Mouse (Mus musculus): Measurements from ENCODE around the gene Gm17657. TPM values are rescaled to one million over a fixed set of nuclear protein-coding genes. Genes with fewer than 3 reads are reported as not detected.
"Not testable (repeated sequence)": the region's sequence is repeated elsewhere in the genome, so short reads cannot be mapped to it uniquely, and the experiment has no call there.

The Gm17657 gene
- polyA plus RNA-seq, 1 experiment from 2014 or later = not detected

GRCm38 (mm10) chr17:29500243-29500740 lies 49.1 kb downstream of the Gm17657 start:
- Histone ChIP-seq H3K27ac (no peak overlapping the region), H3K27me3 (no peaks in the 10 kb centered on the region), H3K36me3 (no peaks in the 10 kb centered on the region), H3K4me1 (replicated peaks) (peaks cover 8% of the 10 kb centered on the region), H3K4me2 (no peak overlapping the region; the same call in 1 of the 2 replicates), H3K9me3 (replicated peaks) (no peaks in the 10 kb centered on the region), H3K4me3 (no peak overlapping the region), H3K9ac (no peak overlapping the region)
- WGBS = 79% methylated on average over 7 of the region's 7 CpGs
- ATAC-seq (replicated peaks; ENCODE audit: insufficient number of reproducible peaks, insufficient read depth, low FRiP score, low read depth) = no peak

- Histone ChIP-seq H3K36me3 (peaks cover 5% of the 10 kb centered on the region), H3K9ac (no peak overlapping the region), H3K9me3 (replicated peaks) (no peaks in the 10 kb centered on the region), H3K27me3 (no peaks in the 10 kb centered on the region), H3K4me1 (replicated peaks) (peaks cover 11% of the 10 kb centered on the region), H3K27ac (no peak overlapping the region), H3K4me3 (no peak overlapping the region), H3K4me2 (no peak overlapping the region)
- ATAC-seq (replicated peaks; ENCODE audit: insufficient number of reproducible peaks, insufficient read depth, low FRiP score, low read depth) = no peak
- 70% methylated on average over 6 of the region's 6 CpGs for WGBS
These were observed 49.9 kb downstream of the Gm17657 start for GRCm38 (mm10) chr17:29499511-29499910.

GRCm38 (mm10) chr17:29498952-29499351 lies 50.5 kb downstream of the Gm17657 start:
- ATAC-seq (replicated peaks; ENCODE audit: insufficient number of reproducible peaks, insufficient read depth, low FRiP score, low read depth); H3K36me3 ChIP-seq; H3K4me2 ChIP-seq; H3K9ac ChIP-seq; H3K4me3 ChIP-seq; H3K27ac ChIP-seq; H3K27me3 ChIP-seq; H3K9me3 ChIP-seq (replicated peaks): not testable (repeated sequence)
- peaks cover 12% of the 10 kb centered on the region for H3K4me1 ChIP-seq (replicated peaks)
- WGBS = 96% methylated on average over 2 of the region's 2 CpGs

- Histone ChIP-seq H3K4me3 (no peak overlapping the region), H3K27me3 (no peaks in the 10 kb centered on the region), H3K4me2 (no peak overlapping the region), H3K9me3 (replicated peaks) (no peaks in the 10 kb centered on the region), H3K4me1 (replicated peaks) (peaks cover 15% of the 10 kb centered on the region), H3K36me3 (peaks cover 15% of the 10 kb centered on the region), H3K9ac (no peak overlapping the region), H3K27ac (0 out of 2 replicates have a peak overlapping the region, but pooled peaks have one; percentile 27)
- WGBS = 31% methylated on average over 4 of the region's 4 CpGs
- no peak for ATAC-seq (replicated peaks; ENCODE audit: insufficient number of reproducible peaks, insufficient read depth, low FRiP score, low read depth)
These were observed 51.4 kb downstream of the Gm17657 start for GRCm38 (mm10) chr17:29498028-29498427.

GRCm38 (mm10) chr17:29497481-29497880 lies 52.0 kb downstream of the Gm17657 start:
- H3K4me1 ChIP-seq (replicated peaks) = peaks cover 12% of the 10 kb centered on the region
- H3K36me3 ChIP-seq = peaks cover 15% of the 10 kb centered on the region
- H3K27ac ChIP-seq; H3K9ac ChIP-seq; H3K27me3 ChIP-seq; H3K4me3 ChIP-seq; H3K4me2 ChIP-seq; ATAC-seq (replicated peaks; ENCODE audit: insufficient number of reproducible peaks, insufficient read depth, low FRiP score, low read depth); H3K9me3 ChIP-seq (replicated peaks): not testable (repeated sequence)
- WGBS = 60% methylated on average over 1 of the region's 1 CpGs

- Histone ChIP-seq H3K9me3 (replicated peaks) (no peaks in the 10 kb centered on the region), H3K27me3 (no peaks in the 10 kb centered on the region), H3K4me2 (no peak overlapping the region), H3K4me1 (replicated peaks) (peaks cover 12% of the 10 kb centered on the region), H3K27ac (no peak overlapping the region), H3K4me3 (no peak overlapping the region), H3K9ac (no peak overlapping the region), H3K36me3 (peaks cover 15% of the 10 kb centered on the region)
- WGBS = 85% methylated on average over 3 of the region's 3 CpGs
- no peak for ATAC-seq (replicated peaks; ENCODE audit: insufficient number of reproducible peaks, insufficient read depth, low FRiP score, low read depth)
These were observed 52.4 kb downstream of the Gm17657 start for GRCm38 (mm10) chr17:29497071-29497354.

- Histone ChIP-seq H3K4me3 (no peak overlapping the region), H3K9ac (no peak overlapping the region), H3K27ac (no peak overlapping the region), H3K36me3 (peaks cover 15% of the 10 kb centered on the region), H3K27me3 (no peaks in the 10 kb centered on the region), H3K4me2 (no peak overlapping the region), H3K4me1 (replicated peaks) (peaks cover 12% of the 10 kb centered on the region), H3K9me3 (replicated peaks) (no peaks in the 10 kb centered on the region)
- no peak for ATAC-seq (replicated peaks; ENCODE audit: insufficient number of reproducible peaks, insufficient read depth, low FRiP score, low read depth)
- WGBS = 71% methylated on average over 6 of the region's 6 CpGs
These were observed 53.0 kb downstream of the Gm17657 start for GRCm38 (mm10) chr17:29496211-29497070.

- peak overlapping the region; percentile 29; the same call in 1 of the 2 replicates for H3K4me2 ChIP-seq
- no peak overlapping the region for H3K27ac ChIP-seq
- H3K36me3 ChIP-seq = peaks cover 15% of the 10 kb centered on the region
- no peak overlapping the region for H3K4me3 ChIP-seq
- no peak for ATAC-seq (replicated peaks; ENCODE audit: insufficient number of reproducible peaks, insufficient read depth, low FRiP score, low read depth)
- WGBS = 62% methylated on average over 7 of the region's 8 CpGs
- H3K9me3 ChIP-seq (replicated peaks) = no peaks in the 10 kb centered on the region
- peaks cover 12% of the 10 kb centered on the region for H3K4me1 ChIP-seq (replicated peaks)
- H3K9ac ChIP-seq = no peak overlapping the region
- H3K27me3 ChIP-seq = no peaks in the 10 kb centered on the region
These were observed 54.7 kb downstream of the Gm17657 start for GRCm38 (mm10) chr17:29494732-29495076.

- no peak overlapping the region for H3K27ac ChIP-seq
- H3K36me3 ChIP-seq = peaks cover 15% of the 10 kb centered on the region
- ATAC-seq (replicated peaks; ENCODE audit: insufficient number of reproducible peaks, insufficient read depth, low FRiP score, low read depth) = no peak
- peak overlapping the region; percentile 89; the same call in 1 of the 2 replicates for H3K4me3 ChIP-seq
- WGBS = 70% methylated on average over 10 of the region's 10 CpGs
- H3K9me3 ChIP-seq (replicated peaks) = no peaks in the 10 kb centered on the region
- H3K9ac ChIP-seq = no peak overlapping the region
- H3K27me3 ChIP-seq = no peaks in the 10 kb centered on the region
- H3K4me1 ChIP-seq (replicated peaks) = peaks cover 15% of the 10 kb centered on the region
- peak overlapping the region; percentile 29; the same call in 1 of the 2 replicates for H3K4me2 ChIP-seq
These were observed 55.2 kb downstream of the Gm17657 start for GRCm38 (mm10) chr17:29494062-29494731.

GRCm38 (mm10) chr17:29493461-29493980 lies 55.9 kb downstream of the Gm17657 start:
- Histone ChIP-seq H3K9me3 (replicated peaks) (no peaks in the 10 kb centered on the region), H3K36me3 (peaks cover 15% of the 10 kb centered on the region), H3K27ac (0 out of 2 replicates have a peak overlapping the region, but pooled peaks have one; percentile 45), H3K9ac (no peak overlapping the region; the same call in 1 of the 2 replicates), H3K4me2 (peak overlapping the region; percentile 66), H3K4me3 (peak overlapping the region; percentile 89; the same call in 1 of the 2 replicates), H3K4me1 (replicated peaks) (peaks cover 22% of the 10 kb centered on the region), H3K27me3 (no peaks in the 10 kb centered on the region)
- no peak for ATAC-seq (replicated peaks; ENCODE audit: insufficient number of reproducible peaks, insufficient read depth, low FRiP score, low read depth)
- WGBS = 75% methylated on average over 11 of the region's 11 CpGs

Measured in heart, embryonic 15.5 days (tissue).